Comparison of ENCODE assay signal across 8 mouse cellular contexts in the genomic region with DNA sequence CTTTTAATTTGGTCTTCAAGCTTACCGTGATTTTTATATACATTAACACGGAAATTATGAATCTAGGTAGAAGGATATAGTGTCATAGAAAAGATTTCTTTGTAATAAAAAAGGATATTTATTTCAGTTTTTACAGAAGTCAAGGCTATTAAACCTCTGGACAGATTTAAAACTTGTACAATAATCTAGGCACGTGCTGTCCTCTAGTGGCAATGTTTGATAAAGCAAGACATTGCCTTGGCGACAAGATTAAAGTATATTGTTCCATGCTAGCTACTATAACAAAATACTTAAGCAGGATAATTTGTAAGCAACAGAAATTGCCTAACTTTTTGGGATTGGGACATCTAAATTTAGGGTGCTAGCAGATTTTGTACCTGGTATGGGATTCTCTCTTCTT.
DNase-seq lines count a peak whose midpoint lies in the region; ATAC-seq and TF ChIP-seq lines count a peak whose summit lies in the region.
"Had no signal": no experiment of that assay in that cellular context is flagged by ENCODE, and none has a peak within 500 bp of the region (broad histone marks: within the 10 kb centered on the region; RNA-seq: fewer than 3 reads in every experiment).

No protein-coding gene starts in this region.

- TF ChIP-seq POLR2A in lung, adult 2 months (IDR thresholded peaks at IDR 0.05; ENCODE audit: borderline replicate concordance, extremely low read depth, low read depth, low read length): no peak

- H3K4me1 ChIP-seq in hindbrain, embryonic 14.5 days (replicated peaks; ENCODE audit: control insufficient read depth, insufficient read depth, low read length): no peaks in the 10 kb centered on the region
- no peaks in the 10 kb centered on the region for H3K4me1 ChIP-seq in hindbrain, embryonic 10.5 days (replicated peaks)
- H3K4me1 ChIP-seq in lung, embryonic 14.5 days (ENCODE audit: insufficient read depth): no peaks in the 10 kb centered on the region
- no peaks in the 10 kb centered on the region for H3K4me1 ChIP-seq in lung, adult 2 months (ENCODE audit: control insufficient read depth, insufficient read depth, low read length)
- H3K4me1 ChIP-seq: limb, embryonic 15.5 days had no signal

- H3K4me2 ChIP-seq in hindbrain, embryonic 14.5 days (replicated peaks): no peak overlapping the region
- H3K4me2 ChIP-seq in lung, embryonic 14.5 days: no peak overlapping the region
- H3K4me2 ChIP-seq: limb, embryonic 15.5 days had no signal

- ATAC-seq in hindbrain, embryonic 14.5 days (ENCODE audit: low FRiP score): no peak
- ATAC-seq in lung, embryonic 14.5 days (ENCODE audit: insufficient read depth): no peak

- H3K27me3 ChIP-seq in hindbrain, embryonic 14.5 days (ENCODE audit: control insufficient read depth, insufficient read depth, low read length): no peaks in the 10 kb centered on the region
- H3K27me3 ChIP-seq in hindbrain, embryonic 10.5 days (ENCODE audit: insufficient read depth, poor library complexity, severe bottlenecking): no peaks in the 10 kb centered on the region
- H3K27me3 ChIP-seq in lung, embryonic 14.5 days (ENCODE audit: insufficient read depth, low read length): no peaks in the 10 kb centered on the region
- H3K27me3 ChIP-seq: limb, embryonic 15.5 days had no signal

- TF ChIP-seq CTCF in lung, embryonic 14.5 days (IDR thresholded peaks at IDR 0.05; ENCODE audit: low read depth): peak; percentile 61
- no peak for TF ChIP-seq CTCF in lung, adult 2 months (IDR thresholded peaks at IDR 0.05; ENCODE audit: insufficient read depth, low read length)

- H3K9ac ChIP-seq in hindbrain, embryonic 14.5 days: no peak overlapping the region
- no peak overlapping the region for H3K9ac ChIP-seq in lung, embryonic 14.5 days
- H3K9ac ChIP-seq: limb, embryonic 15.5 days had no signal

- WGBS in hindbrain, embryonic 14.5 days: 26% methylated on average over 4 of the region's 4 CpGs
- 33% methylated on average over 4 of the region's 4 CpGs for WGBS in hindbrain, embryonic 10.5 days
- 30% methylated on average over 4 of the region's 4 CpGs for WGBS in lung, embryonic 14.5 days
- WGBS in lung, adult 2 months: 29% methylated on average over 4 of the region's 4 CpGs

- no peak overlapping the region for H3K27ac ChIP-seq in hindbrain, embryonic 14.5 days
- H3K27ac ChIP-seq in hindbrain, embryonic 10.5 days: no peak overlapping the region
- no peak overlapping the region for H3K27ac ChIP-seq in lung, embryonic 14.5 days (ENCODE audit: low read depth)
- H3K27ac ChIP-seq: limb, embryonic 15.5 days had no signal

- DNase-seq in hindbrain, embryonic 14.5 days (ENCODE audit: low spot score): peak; percentile 57
- no peak for DNase-seq in hindbrain, embryonic 10.5 days (ENCODE audit: low spot score)
- peak; percentile 72 for DNase-seq in lung, embryonic 14.5 days
- DNase-seq in lung, adult 2 months: no peak
- peak; percentile 52 for DNase-seq in NIH3T3 (ENCODE audit: low read depth)
- DNase-seq in lung, postnatal 36 days: peak; percentile 31
- DNase-seq in cerebellum, adult 11-12 months: no peak

- no peaks in the 10 kb centered on the region for H3K9me3 ChIP-seq in hindbrain, embryonic 14.5 days (ENCODE audit: control insufficient read depth, low read length)
- H3K9me3 ChIP-seq in hindbrain, embryonic 10.5 days: no peaks in the 10 kb centered on the region
- H3K9me3 ChIP-seq in lung, embryonic 14.5 days (ENCODE audit: low read depth, low read length): no peaks in the 10 kb centered on the region
- H3K9me3 ChIP-seq: limb, embryonic 15.5 days had no signal

- no peak overlapping the region for H3K4me3 ChIP-seq in hindbrain, embryonic 14.5 days (replicated peaks; ENCODE audit: low read length)
- no peak overlapping the region for H3K4me3 ChIP-seq in hindbrain, embryonic 10.5 days
- H3K4me3 ChIP-seq in lung, embryonic 14.5 days (ENCODE audit: low read depth, low read length): no peak overlapping the region
- H3K4me3 ChIP-seq in lung, adult 2 months (replicated peaks; ENCODE audit: extremely low read depth, low read depth, low read length): no peak overlapping the region
- H3K4me3 ChIP-seq: limb, embryonic 15.5 days had no signal

- no peaks in the 10 kb centered on the region for H3K36me3 ChIP-seq in hindbrain, embryonic 14.5 days (replicated peaks; ENCODE audit: control insufficient read depth, insufficient read depth)
- H3K36me3 ChIP-seq in hindbrain, embryonic 10.5 days: no peaks in the 10 kb centered on the region
- no peaks in the 10 kb centered on the region for H3K36me3 ChIP-seq in lung, embryonic 14.5 days (ENCODE audit: insufficient read depth)
- H3K36me3 ChIP-seq: limb, embryonic 15.5 days had no signal

Comparison
In these comparisons a context has a peak if more than half of its experiments do, and no peak if none do; other contexts are left out.
1. DNase-seq: peak in hindbrain, embryonic 14.5 days (single experiment), lung, embryonic 14.5 days (single experiment), NIH3T3 (single experiment) and lung, postnatal 36 days (single experiment); none in hindbrain, embryonic 10.5 days (single experiment), lung, adult 2 months (single experiment) and cerebellum, adult 11-12 months (single experiment).